Mouse (Mus musculus): Measurements from ENCODE around the gene Slc25a39.
"Not testable (repeated sequence)": the region's sequence is repeated elsewhere in the genome, so short reads cannot be mapped to it uniquely, and the experiment has no call there.

The Slc25a39 gene

DNA sequence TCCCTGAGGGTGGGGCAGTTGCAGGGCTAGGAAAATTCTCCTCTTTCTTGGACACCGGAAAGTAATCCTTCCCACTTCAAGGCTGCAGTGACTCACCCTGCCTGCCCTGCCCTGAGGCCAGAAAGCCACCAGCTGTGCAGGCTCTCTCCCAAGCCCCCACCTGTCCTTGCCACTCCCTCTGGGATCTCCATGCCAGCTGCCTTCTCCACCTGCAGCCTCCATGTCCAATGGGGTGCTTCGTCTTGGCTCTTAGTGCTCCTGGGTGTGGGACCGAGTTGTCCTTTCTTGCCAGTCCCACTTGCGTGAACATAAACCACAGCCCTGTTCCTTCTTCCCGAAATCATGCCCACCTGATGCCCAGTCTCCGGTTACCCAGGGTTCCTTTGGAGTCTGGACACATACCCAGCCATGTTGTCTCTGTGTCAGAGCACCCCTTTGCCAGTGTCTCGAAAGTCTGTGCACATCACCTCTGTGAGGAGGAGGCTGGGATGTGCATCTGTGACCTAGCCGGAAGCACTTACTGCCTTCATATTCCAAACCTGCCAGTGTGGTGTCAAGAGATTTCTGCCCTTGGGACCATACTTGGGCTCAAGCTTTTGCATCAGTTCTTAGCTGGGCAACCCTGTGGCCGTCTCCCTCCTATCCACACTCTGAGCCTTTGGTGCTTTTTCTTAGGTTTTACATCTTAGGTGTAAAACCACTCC lies 13.2 kb downstream of the Slc25a39 start:
- DNase-seq (ENCODE audit: low read depth, low spot score) = no peak

DNA sequence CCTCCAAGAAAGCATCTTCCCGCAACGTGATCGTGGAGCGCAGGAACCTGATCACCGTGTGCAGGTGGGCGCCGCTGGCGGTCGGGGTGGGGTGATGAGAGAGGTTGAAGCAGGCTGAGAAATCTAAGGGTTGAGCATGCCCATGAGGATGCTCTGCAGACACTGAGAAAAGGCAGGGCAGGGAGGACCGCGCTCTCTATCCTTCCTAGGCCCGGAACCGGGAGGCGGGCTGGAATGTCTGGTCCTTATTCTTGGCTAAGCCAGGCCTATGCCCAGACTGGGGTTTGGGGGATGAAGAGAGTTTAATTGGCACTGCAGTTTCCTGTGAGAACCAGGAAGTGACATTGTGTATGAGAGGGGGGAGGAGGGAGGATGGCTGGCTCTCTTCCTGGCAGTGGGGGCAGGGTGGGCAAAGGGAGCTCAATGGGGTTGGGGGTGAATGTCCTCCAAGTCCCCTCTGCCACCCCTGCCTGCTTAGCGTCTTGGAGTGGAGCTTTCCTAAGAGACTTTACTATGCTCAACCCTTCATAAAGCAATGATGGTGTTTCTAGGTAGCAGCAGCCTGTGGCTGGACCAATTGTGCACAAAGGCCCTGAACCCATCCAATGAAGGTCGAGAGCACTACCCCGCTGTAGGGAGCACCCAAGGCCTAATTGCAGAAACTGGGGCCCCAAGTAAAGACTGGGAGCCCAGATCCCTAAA lies 13.9 kb downstream of the Slc25a39 start:
- no peak for DNase-seq (ENCODE audit: low read depth, low spot score)

DNA sequence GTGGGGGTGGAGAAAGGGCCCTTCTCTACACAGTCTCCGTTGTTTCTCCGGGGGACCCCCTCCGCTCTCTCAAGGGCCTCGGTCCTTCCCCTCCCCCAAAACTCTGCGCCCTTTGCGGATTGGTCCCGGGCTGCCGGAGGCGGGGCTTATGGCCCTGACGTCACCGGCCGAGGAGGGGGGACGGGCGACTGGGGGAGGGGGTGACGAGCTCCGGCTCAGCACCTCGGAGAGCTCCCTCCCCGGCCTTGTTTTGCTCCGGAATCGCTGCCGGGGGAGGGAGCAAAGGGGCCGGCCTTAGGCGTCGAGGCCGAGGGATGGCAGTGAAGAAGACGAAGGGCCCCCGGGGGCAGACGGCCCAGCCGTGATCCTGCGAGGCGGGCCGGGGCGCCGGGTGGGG lies 14.5 kb downstream of the Slc25a39 start, which contains the start of gene Rundc3a:
TSS of gene Rundc3a (plus strand) at position 166 of the 397 bp plus-strand sequence.
- peak; percentile 89 for DNase-seq (ENCODE audit: low read depth, low spot score)

DNA sequence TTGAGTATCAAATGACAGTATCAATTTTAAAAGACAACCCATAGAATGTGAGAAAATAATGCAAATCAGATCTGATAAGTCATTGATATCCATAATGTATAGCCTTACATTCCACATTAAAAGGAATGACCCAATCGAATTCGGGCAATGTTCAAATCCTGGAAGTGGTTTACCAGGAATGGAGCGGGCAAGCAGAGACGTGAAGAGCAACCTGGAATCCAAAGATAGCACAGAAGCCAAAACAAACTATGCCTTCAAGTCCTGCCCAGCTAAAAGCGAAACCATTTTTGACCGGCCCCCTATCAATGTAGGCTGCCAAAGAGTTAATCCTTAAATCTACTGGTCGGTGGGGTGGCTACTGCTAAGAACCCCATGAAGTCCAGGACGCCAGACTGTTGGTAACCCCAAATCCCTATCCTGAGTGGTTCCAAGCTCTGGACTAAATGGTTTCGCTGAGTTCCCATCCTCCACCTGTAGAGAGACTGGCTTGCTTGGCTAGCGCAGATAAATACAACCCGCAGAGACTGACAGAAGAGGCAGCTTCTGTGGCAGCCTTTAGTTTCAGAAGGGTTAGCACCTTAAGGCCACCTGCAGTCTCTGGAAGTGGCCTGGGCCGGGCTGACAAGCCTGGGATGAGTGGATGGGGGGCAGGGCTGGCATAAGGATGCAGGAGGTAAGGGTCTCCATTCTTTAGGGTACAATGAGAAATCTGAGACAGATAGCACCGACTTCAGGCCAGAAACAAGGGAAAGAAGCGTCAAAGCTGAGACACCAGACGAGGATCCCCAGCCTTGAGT lies 15.1 kb downstream of the Slc25a39 start:
- DNase-seq (ENCODE audit: low read depth, low spot score) = no peak

DNA sequence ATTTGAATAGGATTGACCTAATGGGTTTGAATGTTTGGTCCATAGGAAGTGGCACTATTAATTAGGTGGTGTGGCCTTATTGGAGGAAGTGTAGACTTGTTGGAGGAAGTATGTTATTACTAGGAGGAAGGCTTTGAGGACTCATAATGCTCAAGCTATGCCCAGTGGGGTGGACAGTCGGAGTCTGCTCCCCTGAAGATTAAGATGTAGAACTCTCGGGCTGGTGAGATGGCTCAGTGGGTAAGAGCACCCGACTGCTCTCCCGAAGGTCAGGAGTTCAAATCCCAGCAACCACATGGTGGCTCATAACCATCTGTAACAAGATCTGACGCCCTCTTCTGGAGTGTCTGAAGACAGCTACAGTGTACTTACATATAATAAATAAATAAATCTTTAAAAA lies 18.3 kb downstream of the Slc25a39 start:
- DNase-seq (ENCODE audit: low read depth, low spot score) = not testable (repeated sequence)

DNA sequence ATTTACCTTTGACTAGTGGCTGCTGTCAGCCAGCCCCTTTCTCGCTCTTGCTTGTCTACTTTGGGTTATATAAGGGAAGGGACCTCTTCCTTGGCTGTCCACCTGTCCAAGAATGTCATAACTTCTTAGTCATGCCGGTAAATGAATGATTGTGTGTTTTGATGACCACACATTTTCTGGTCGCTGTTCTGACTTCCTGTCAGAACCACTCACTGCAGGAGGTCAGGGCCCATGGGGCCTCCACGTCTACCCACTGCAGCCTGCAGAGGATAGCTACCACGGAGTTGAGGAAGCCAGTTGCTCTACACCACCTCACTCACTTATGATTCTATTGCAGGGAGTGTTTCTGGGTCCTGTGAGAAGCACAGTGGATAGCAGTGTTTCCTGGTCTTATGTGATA lies 21.6 kb downstream of the Slc25a39 start:
- no peak for DNase-seq (ENCODE audit: low read depth, low spot score)

DNA sequence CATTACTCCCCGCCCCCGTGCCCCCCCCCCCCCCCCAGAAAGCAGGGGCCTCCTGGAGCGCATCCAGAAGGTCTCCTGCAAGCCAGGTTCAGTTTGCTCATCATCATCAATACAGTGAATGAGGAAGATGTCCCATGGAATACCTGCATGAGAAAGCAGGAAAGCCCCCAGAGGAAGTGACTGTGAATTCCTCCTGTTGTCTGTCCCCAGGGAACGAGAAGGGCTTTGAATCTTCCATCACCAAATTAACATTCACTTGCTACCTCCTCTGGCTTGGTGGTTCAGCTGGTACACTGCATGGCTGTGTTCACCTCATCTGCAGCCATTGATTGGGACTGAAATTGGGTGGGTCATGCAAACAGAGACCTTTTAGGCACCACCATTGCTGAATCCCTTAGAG lies 22.7 kb downstream of the Slc25a39 start:
- DNase-seq (ENCODE audit: low read depth, low spot score) = no peak

DNA sequence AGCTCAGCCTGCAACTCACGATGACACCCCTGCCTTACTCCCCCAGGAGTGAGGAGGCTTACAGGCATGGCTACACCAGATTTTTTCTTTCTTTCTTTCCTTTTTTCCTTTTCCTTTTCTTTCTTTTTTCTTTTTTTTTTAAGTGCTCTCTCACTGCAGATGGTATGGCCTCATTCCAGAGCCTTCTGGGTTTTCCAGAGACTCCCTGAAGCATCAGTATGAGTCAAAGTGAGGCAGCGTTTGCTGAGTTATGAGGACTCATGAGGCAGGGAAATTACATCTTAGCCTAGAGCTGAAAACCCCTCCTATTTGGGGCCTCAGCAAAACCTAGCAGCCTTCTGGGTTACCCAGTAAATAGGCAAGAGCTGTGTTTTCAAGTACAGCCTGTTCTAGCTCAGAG lies 23.3 kb downstream of the Slc25a39 start:
- no peak for DNase-seq (ENCODE audit: low read depth, low spot score)

DNA sequence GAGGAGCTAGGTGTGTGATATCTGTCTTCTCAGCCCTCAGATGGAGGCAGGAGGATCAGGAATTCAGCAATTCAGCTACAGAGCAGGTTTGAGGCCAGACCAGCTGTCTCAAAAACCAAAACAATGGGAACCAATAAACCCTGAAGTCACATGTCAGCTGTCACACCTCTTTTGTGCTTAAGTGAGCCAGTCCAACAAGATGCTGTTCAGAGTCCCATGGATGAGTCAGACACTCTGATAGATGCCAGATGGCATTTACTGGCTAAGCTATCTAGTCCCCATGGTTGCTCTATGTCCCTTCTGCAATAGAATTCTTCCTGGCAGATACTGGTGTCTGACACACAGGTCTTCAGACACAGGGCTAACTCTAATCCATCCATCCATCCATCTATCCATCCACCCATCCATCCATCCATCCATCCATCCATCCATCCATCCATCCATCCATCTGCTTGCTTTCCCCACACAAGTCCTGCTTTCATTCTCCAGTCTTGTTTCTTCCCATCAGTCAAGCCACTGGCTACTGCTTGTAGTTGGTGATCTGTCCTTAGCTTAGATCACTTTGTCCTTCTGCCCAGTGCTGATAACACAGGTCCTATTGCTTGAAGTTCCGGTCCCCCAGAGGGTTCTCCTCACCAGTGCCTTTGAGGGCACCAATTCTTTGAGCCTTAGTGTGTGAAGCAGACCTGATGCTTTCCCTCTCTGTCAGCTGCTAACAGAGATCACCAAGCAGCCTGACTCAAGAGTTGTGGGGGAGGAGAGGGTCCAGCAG lies 24.2 kb downstream of the Slc25a39 start:
- DNase-seq (ENCODE audit: low read depth, low spot score) = no peak

DNA sequence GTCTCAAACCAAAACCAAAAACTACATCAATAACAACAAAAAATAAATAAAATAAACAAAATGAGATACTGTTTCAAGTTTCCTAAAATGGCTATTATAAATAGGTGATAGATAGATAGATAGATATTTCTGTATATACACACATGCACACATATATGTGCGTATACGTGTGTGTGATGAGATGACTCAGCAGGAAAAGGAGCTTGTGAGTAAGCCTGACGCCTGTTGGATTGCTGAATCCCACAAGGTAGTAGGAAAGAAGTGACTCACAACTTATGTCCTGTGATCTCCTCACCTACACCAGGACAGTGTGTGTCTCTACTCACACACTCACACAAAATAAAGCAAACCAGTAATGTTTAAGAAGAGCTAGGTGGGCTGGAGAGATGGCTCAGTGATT lies 25.0 kb downstream of the Slc25a39 start:
- DNase-seq (ENCODE audit: low read depth, low spot score) = no peak

DNA sequence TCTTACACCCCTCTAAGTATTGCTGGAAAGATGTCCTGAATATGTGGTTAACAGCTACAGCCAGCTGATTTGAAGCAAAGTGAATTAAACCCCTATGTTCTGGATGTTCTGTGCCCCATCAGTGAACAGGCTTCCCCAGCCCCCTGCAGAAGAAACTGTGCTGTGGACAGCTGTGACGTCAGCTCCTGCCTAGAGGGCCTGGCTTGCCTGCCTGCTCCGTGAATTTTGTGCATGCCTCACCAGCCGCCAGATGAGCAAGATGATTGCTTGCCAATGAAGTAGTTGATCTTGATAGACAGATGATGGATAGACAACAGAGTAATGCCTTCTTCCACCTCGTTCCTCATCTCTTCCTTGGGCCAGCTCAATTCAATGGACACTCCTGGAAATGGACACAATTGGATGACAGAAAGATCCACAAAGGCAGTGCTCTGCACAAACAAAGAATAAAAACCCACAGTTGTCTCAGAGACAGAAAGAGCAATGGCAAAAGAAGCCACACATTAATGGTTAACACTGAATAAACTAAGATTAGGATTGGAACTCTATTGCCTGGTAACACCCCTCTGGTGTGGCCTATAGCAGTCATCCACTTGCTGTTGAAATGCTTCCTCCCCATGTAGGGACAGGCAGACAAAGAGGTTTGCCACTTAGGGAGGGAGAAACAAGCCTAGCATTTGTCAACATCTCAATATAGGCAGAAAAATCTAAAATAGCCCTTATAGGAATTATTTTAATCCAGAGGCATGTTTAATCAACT lies 26.2 kb downstream of the Slc25a39 start:
- no peak for DNase-seq (ENCODE audit: low read depth, low spot score)

DNA sequence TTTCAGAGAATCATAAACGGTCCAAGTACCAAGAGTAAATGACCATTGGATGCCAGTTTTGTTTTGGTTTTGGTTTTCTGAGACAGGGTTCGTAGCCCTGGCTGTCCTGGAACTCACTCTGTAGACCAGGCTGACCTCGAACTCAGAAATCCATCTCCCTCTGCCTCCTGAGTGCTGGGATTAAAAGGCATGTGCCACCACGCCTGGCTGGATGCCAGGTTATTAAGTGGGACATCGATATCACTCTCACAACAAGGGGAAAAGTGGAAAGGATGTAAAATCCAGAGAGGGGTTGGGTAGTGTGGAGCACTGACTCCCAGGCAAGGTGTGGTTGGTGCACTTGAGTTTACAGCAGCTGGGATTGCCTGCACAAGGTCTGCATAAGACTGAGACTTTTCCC lies 27.7 kb downstream of the Slc25a39 start:
- no peak for DNase-seq (ENCODE audit: low read depth, low spot score)

DNA sequence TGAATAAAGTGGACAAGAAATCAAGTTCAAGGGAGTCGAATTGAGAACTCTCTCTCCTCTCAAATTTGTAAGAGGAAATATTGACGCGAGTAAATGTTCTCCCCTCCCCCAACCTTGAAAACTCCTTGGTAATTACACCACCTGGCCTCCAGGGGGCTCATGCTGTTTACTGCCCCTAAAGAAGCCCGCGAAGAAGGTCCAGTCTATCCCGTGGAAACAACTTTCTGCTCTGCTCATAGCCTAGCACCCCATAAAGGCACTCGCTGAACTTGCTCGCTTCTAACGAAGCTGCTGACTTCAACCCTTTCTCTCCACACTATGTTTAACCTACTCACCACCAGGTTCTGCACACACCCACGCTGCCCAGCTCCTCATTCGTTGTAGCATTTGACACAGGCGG lies 30.6 kb downstream of the Slc25a39 start:
- no peak for DNase-seq (ENCODE audit: low read depth, low spot score)

DNA sequence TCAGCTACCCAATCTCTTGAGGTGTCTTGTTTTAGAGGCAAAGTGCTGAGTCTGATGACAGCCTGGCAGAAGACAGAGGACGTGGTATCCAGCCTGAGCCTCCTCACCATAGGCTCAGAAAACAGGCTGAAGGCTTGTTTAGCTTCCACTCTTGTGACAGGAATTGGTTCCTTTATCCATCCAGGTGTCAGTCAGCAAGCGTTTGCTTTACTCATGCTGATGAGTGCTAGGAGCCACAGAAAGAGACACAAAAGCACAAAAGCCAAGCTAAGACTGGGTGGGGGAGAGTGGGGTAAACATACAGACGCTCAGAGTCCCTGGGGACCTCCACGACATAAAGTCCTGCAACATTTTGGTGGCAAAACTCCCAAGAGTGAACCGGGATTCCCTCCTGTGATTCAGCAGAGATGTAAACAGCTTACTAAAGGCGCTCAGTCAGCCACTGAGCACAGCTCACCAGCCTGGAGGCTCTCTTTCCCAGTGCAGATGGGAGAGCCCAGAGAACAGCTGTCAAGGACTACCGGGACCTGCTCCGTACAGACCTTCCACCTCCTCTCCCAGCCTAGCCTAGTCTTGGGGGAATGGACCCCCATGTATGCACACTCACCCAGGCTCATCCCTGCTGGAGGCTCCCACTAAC lies 31.4 kb downstream of the Slc25a39 start:
- no peak for DNase-seq (ENCODE audit: low read depth, low spot score)

DNA sequence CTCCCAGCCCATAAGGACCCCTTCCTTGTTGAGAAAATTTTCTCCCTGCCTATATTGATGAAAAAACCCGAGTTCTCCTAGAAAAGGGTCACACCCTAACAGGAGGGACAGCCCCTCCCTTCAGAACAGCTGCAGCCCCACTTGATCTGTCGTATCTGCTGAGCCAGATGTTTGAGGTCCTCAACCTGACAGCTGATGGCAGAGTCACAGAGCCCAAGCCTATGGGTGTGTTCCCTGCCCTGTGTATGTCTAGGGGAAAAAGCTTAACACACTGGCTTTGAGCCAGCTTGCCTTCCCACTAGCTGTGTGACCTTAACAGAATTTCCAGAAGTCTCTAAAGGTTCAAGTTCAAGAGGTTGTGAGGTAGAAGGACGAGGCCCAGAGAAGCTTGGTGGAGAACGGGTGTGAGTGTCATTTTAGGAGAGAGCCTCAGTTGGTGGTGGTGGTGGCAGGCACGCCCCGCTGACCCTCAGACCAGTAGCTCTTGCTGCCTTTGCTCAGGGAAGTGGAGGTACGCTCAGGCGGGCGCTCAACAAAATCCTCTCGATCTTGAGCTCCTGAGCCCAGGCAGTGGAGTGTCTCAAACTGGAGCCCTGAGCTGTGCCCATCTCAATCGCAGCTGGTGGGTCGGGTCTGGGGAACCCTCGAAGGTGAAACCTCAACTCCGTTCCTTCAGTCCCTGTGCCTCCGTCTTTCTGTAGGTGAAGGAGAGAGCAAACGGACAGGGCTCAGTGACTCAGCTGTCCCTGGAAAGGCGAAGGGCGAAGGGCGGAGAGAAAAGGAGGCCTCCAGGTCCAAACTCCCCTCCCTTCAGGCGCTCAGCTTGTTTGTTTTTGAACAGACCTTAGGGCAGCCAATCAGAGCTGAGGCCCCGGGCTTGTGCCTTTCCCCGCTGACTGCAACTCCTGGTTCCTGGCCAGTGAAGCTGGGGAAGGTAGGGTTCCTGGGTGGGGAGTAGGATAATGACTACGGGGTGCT lies 32.3 kb downstream of the Slc25a39 start:
- DNase-seq (ENCODE audit: low read depth, low spot score) = no peak

DNA sequence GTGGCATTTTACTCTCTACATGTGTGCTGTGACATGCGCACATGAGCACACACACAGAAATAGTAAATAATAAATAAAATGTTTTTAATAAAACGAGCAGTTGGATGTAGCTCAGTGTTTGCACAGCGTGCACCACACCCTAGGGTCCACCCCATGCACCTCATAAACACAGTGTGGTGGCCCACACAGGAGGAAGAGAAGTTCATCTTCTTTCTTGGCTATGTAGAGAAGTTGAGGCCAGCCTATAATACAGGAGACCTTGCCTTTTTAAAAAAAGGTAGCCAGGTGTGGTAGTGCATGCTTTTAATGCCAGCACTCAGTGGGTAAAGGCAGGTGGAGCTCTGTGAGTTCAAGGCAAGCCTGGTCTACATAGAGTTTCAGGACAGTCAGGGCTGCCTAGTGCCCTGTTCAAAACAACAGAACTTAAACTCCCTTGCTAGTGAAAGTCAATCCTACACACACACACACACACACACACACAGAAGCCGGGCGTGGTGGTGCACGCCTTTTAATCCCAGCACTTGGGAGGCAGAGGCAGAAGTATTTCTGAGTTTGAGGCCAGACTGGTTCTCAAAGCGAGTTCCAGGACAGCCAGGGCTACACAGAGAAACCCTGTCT lies 33.5 kb downstream of the Slc25a39 start:
- no peak for DNase-seq (ENCODE audit: low read depth, low spot score)

DNA sequence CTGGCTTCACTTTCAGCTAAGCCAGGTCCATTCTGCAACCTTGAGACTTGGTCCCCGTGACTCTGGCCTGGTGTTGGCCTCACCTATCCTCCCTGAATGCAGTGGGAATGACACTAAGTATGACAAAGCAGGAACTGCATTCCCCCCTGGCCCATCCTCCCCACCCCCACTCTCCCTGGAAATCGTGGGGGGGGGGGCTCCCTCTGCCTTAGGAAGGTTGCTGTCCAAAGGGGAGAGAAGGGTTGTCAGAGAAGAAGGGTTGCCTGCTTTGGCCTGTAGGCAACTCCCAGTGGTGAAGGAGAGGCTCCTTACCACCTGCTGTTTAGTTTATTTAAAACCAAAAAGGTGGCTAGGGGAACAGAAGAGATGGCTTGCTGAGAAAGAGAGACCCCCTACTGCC lies 34.1 kb downstream of the Slc25a39 start:
- no peak for DNase-seq (ENCODE audit: low read depth, low spot score)

DNA sequence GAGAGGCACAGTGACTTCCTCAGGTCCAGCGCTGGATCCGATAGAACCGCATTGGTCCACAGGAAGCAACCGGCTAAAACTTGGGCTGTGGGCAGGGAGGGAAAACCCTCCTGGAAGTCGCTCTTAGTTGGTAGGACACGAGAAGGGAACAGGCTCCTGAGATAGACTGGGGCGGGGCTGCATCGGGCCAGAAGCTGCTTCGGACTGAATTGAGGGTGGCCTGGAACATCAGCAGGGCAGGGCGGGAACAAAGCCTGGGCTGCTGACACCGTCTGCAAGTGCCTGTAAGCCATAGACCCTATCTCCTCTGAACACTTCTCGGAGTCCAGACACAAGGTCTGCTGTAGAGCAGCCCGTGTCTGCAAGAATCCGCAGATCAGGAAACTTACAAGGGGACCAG lies 34.8 kb downstream of the Slc25a39 start:
- no peak for DNase-seq (ENCODE audit: low read depth, low spot score)

All from brain, embryonic 18.5 days (tissue).